In the genomic region with DNA sequence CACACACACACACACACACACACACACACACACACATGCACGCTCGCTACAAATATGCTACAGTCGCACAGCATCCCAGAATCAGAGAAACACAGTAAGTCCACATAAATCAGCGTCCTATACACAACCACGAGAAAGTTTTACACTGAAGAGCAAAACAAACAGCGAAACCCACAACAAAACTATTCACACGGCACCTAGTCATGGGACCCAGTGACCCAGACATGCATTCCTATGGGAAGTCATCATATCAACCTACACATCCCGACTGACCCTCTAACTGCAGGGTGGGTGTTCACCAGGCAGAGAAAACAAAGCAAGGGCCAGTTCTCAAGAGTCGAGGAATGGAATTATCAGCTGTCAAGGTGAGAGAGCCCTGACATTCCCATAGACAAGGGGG, we compare ENCODE assay signal across 8 mouse cellular contexts. TPM values are rescaled to one million over a fixed set of nuclear protein-coding genes. Genes with fewer than 3 reads are reported as not detected.
DNase-seq lines count a peak whose midpoint lies in the region; ATAC-seq and TF ChIP-seq lines count a peak whose summit lies in the region.

No protein-coding gene starts in this region.

- no peaks in the 10 kb centered on the region for H3K9me3 ChIP-seq in forebrain, embryonic 13.5 days (replicated peaks)
- no peaks in the 10 kb centered on the region for H3K9me3 ChIP-seq in liver, embryonic 12.5 days (replicated peaks)

- peak overlapping the region; percentile 95 for H3K27ac ChIP-seq in gastrocnemius, adult 2 months
- H3K27ac ChIP-seq in forebrain, embryonic 13.5 days: peak overlapping the region; percentile 96
- H3K27ac ChIP-seq in liver, embryonic 12.5 days: no peak overlapping the region

- peak overlapping the region; percentile 92 for H3K9ac ChIP-seq in forebrain, embryonic 13.5 days
- 0 out of 2 replicates have a peak overlapping the region, but pooled peaks have one; percentile 18 for H3K9ac ChIP-seq in liver, embryonic 12.5 days

- H3K36me3 ChIP-seq in forebrain, embryonic 13.5 days (ENCODE audit: poor library complexity, severe bottlenecking): peaks cover 23% of the 10 kb centered on the region
- peaks cover 10% of the 10 kb centered on the region for H3K36me3 ChIP-seq in liver, embryonic 12.5 days

- WGBS in forebrain, embryonic 13.5 days: 33% methylated on average over 9 of the region's 9 CpGs
- 37% methylated on average over 9 of the region's 9 CpGs for WGBS in liver, embryonic 12.5 days (ENCODE audit: insufficient replicate concordance)

- TF ChIP-seq CTCF in gastrocnemius, adult 2 months (IDR thresholded peaks at IDR 0.05): no peak

- peak overlapping the region; percentile 85 for H3K4me2 ChIP-seq in forebrain, embryonic 13.5 days
- H3K4me2 ChIP-seq in liver, embryonic 12.5 days: peak overlapping the region; percentile 91

- ATAC-seq in forebrain, embryonic 13.5 days: no peak
- no peak for ATAC-seq in liver, embryonic 12.5 days

- H3K4me1 ChIP-seq in forebrain, embryonic 13.5 days: peaks cover 36% of the 10 kb centered on the region
- H3K4me1 ChIP-seq in liver, embryonic 12.5 days: peaks cover 66% of the 10 kb centered on the region

- H3K4me3 ChIP-seq in gastrocnemius, adult 2 months: peak overlapping the region; percentile 96
- H3K4me3 ChIP-seq in forebrain, embryonic 13.5 days: peak overlapping the region; percentile 72
- H3K4me3 ChIP-seq in liver, embryonic 12.5 days: peak overlapping the region; percentile 73

- DNase-seq in gastrocnemius, adult 2 months: no peak
- no peak for DNase-seq in gastrocnemius, adult 8-10 months (ENCODE audit: low spot score in 2 of 2)
- DNase-seq in 3T3-L1 (ENCODE audit: low read depth, low spot score): peak; percentile 53
- DNase-seq in B cell, adult 2 months: no peak
- no peak for DNase-seq in layer of hippocampus, postnatal 14 days (ENCODE audit: low spot score in 2 of 2)
- DNase-seq in thymus, postnatal 25 days: no peak

- intact Hi-C loops in gastrocnemius, adult 2 months (cut with DNase I): no loop called here

- H3K27me3 ChIP-seq in forebrain, embryonic 13.5 days: no peaks in the 10 kb centered on the region
- H3K27me3 ChIP-seq in liver, embryonic 12.5 days (replicated peaks): no peaks in the 10 kb centered on the region

RNA-seq across cellular contexts. Expression of a gene that starts 6.4 kb away (rescaled TPM):
- total RNA-seq in gastrocnemius, adult 2 months (2021): 10 to 100 TPM; 47.2 to 61.7 TPM
- 10 to 100 TPM; 30.7 to 40.2 (median 33.3) TPM for total RNA-seq in gastrocnemius, adult 8-10 months (2022)
- 171 and 189 TPM in 2 replicates for polyA plus RNA-seq in forebrain, embryonic 13.5 days (2015; fragmentation: Nextera tagmentation; extraction: Ambion mirVana)
- polyA plus RNA-seq in liver, embryonic 12.5 days (2016; fragmentation: Nextera tagmentation; extraction: Ambion mirVana): 20.3 and 21.2 TPM in 2 replicates
- total RNA-seq in layer of hippocampus, postnatal 14 days (2021): 100 to 1,000 TPM; 123 to 134 TPM

RNA-seq across cellular contexts. Expression of a gene that starts 22.5 kb away (rescaled TPM):
- 100 to 1,000 TPM; 748 to 815 TPM for total RNA-seq in gastrocnemius, adult 2 months (2021)
- total RNA-seq in gastrocnemius, adult 8-10 months (2022): 1,000 to 10,000 TPM in 1 of 4 experiments, 100 to 1,000 TPM in 3; 780 to 1,106 (median 929) TPM
- 1.1 and 1.3 TPM in 2 replicates for polyA plus RNA-seq in forebrain, embryonic 13.5 days (2015; fragmentation: Nextera tagmentation; extraction: Ambion mirVana)
- polyA plus RNA-seq in liver, embryonic 12.5 days (2016; fragmentation: Nextera tagmentation; extraction: Ambion mirVana): 0.97 and 1.2 TPM in 2 replicates
- total RNA-seq in layer of hippocampus, postnatal 14 days (2021): 100 to 1,000 TPM; 430 to 445 TPM

RNA-seq across cellular contexts. Expression of a gene that starts 34.2 kb away (rescaled TPM):
- total RNA-seq in gastrocnemius, adult 2 months (2021): 10 to 100 TPM; 14.0 to 15.9 TPM
- total RNA-seq in gastrocnemius, adult 8-10 months (2022): 10 to 100 TPM; 15.2 to 21.0 (median 17.7) TPM
- polyA plus RNA-seq in forebrain, embryonic 13.5 days (2015; fragmentation: Nextera tagmentation; extraction: Ambion mirVana): not detected in 2 replicates
- polyA plus RNA-seq in liver, embryonic 12.5 days (2016; fragmentation: Nextera tagmentation; extraction: Ambion mirVana): 33.2 and 36.2 TPM in 2 replicates
- 1 to 10 TPM; 2.8 to 3.1 TPM for total RNA-seq in layer of hippocampus, postnatal 14 days (2021)
